Mouse (Mus musculus): ENCODE data around the gene Nfrkb. TPM values are rescaled to one million over a fixed set of nuclear protein-coding genes. Genes with fewer than 3 reads are reported as not detected.

Gene Nfrkb
- 5.5 TPM for polyA plus RNA-seq (2014; fragmentation: Illumina TruSeq; extraction: RNeasy Lipid Tissue Mini Kit (QIAGEN cat#74804); ENCODE audit: low read depth, low replicate concordance)

DNA sequence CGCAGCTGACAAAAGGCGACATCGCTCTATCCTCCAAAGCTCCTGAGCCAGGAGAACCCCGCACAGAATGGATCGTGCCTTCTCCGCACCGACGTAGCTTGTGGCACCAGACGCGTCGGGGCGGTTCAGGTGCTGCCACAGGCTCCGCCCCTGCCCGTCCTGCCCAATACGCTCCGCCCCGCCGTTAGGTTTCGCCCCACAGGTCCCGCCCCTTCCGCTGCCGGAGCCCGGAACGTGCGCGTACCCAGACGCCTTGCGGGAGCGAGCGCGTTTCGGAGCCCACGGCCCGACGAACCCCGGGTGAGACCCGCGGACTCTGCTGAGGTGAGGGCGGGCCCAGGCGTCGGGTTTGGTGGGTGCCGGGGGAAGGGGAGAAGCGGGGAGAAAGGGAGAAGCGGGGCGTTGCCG lies at the start of gene Nfrkb:
TSS of gene Nfrkb (plus strand) at position 246 of the 408 bp plus-strand sequence.

DNA sequence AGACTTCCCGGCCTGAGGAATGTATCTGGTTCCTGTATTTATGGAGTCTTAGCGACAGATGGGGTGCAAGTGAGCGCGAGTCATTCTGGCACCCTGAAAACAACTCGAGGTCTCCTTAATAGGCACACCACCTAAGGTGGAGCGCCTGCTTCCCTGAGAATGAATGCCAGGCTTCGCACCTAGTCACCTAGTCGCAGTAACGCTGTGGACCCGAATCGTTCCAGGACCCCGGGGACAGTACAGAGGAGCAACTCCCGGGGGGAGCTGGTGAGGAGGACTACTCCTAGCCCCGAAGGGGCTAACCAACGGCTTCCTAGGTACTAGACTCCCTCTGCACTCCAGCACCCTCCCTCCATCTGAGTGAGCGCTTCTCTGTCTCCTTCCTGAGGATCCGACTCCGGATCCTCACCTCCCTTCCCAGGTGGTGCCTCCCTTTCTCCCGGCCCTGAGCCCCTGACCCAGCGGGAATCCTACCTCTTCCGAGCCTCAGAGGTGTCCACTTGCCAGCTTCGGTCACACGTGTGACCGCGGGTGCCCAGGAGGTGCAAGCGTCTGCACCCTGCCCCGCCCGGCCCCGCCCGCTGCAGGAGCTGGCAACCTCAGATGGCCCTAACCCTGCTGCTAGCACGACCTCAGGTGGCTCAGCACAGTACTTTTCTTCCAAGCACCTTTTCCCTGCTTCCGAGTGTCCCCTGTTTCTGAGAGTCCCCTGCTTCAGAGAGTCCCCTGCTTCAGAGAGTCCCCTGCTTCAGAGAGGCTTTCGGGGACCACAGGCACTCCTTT lies 77.9 kb downstream of the Nfrkb start, which contains the start of gene Tmem45b:
TSS of gene Tmem45b (minus strand) at position 771 of the 783 bp plus-strand sequence.

Other genes with a start within 250 kb of the Nfrkb start
- gene Aplp2, start 174.4 kb upstream of the Nfrkb start, polyA plus RNA-seq (2014; fragmentation: Illumina TruSeq; extraction: RNeasy Lipid Tissue Mini Kit (QIAGEN cat#74804); ENCODE audit: low read depth, low replicate concordance): 1,334 TPM
- 10.4 TPM for gene Prdm10, start 105.7 kb upstream of the Nfrkb start, polyA plus RNA-seq (2014; fragmentation: Illumina TruSeq; extraction: RNeasy Lipid Tissue Mini Kit (QIAGEN cat#74804); ENCODE audit: low read depth, low replicate concordance)
- gene Tmem45b, start 78.3 kb downstream of the Nfrkb start, polyA plus RNA-seq (2014; fragmentation: Illumina TruSeq; extraction: RNeasy Lipid Tissue Mini Kit (QIAGEN cat#74804); ENCODE audit: low read depth, low replicate concordance): 11.3 TPM